Mouse (Mus musculus) layer of hippocampus, postnatal 10 days (tissue): Measurements from ENCODE around the gene Wfdc15a. TPM values are rescaled to one million over a fixed set of nuclear protein-coding genes. Genes with fewer than 3 reads are reported as not detected.

ENCODE experiments used
- DNase-seq, 2 experiments: peaks; one replicate each; pipeline ENCODE4 v3.0.0; 2021; ENCODE audit warnings: low spot score in 2 of 2
- total RNA-seq, 2 experiments: library from RNA; stranded (reverse); gene quantifications; 2 replicates each; pipeline ENCODE4 v1.2.3; 2021

Wfdc15a gene
- total RNA-seq, 2 experiments from 2014 or later = not detected

DNA sequence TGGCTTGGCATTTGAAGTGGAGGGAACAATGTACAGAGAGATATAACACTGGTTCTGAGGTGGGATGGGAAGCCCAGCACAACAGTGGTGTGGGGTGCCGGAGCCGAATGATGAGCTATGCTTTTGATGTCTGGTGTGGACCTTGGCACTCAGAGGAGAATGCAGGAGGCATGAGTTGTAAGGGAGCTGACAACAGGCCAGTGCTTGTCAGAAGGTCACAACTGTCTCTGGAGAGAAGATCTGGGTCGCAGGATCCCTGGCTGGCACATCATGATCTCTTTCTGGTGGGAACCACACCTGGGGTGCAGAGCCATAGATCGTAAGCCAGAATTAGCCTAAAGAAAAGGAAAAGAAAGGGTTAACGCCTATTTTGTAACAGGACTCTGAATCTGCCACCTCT lies 22.1 kb downstream of the Wfdc15a start:
- DNase-seq = no peak

DNA sequence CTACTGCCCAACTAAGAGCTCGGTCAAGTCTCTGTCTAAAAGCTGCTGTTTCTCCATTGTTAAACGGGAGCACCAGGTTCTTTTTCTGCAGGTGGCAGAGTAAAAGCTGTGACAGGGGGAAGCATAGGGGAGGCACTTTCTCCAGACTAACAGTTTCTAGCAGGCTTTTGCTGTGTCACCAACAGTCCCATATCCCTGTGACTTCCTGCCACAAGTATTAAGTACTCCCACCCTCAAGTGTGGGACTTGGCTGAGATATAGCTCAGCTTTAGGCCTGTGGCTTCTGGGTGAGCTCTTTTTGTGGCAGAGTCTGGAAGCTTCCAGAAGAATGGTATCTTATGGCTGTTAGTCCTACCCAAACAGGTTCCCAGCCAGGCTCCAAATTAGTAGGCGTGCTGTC lies 24.1 kb downstream of the Wfdc15a start:
- no peak for DNase-seq

DNA sequence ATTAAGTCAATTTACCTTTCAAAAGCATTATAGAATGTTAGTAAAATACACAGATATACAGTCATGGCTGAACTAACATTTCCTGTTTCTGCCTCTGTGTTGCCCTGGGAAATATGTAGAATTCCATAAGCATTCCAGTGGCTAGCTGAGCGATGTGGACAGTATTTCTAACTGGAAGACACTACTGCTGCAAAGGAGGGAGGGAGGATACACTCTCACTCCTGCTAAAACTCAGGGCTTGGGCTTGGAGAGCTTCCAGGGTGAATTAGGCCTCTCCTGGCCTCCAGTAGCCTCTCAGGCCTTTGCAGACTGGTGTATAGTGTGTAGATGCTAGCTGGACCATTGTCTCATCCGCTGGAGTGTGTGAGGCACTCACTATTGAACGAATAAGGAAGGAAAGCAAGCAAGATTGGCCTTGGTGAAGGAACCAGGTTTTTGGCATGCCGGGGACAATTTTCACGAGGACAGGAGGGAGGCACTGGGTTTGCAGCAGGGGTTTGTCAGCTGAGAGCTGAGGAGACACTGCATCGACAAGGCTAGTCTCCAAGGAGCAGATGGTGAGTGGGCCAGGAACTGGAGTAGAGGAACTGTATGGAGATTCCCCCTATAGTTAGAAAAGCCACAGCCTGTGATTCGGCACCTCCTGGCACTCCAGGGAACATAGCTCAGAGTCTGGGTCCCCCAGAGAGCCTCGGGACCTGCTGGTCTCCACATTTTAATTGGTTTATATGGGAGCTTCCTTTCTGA lies 25.1 kb downstream of the Wfdc15a start:
- peak; percentile 29 to 43 for DNase-seq

- no peak for DNase-seq
Observed at GRCm38 (mm10) chr2:164173394-164173793, 26.5 kb downstream of the Wfdc15a start.

GRCm38 (mm10) chr2:164170902-164171301 lies 29.0 kb downstream of the Wfdc15a start, which contains the start of gene Kcns1:
TSS of gene Kcns1 (minus strand) at chr2:164171113.
- DNase-seq = no peak

- DNase-seq = no peak
Observed at GRCm38 (mm10) chr2:164170326-164170725, 29.6 kb downstream of the Wfdc15a start.

DNA sequence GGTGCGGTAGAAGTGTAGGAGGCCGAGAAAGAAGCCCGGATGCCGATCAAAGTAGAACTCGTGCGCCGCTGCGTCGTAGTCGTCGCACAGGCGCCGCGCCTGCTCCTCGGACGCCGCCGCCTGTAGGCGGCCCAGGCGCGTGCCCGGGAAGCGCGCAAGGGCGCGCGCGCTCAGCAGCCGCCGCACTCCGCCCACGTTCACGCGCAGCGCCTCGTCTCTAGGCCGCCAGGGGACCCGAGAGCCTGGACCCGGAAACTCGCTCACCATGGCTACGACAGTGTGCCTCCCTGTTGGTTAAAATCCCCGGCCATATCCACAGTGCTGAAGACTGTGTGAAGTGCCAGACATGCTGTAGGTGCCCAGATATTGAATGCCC lies 31.4 kb downstream of the Wfdc15a start:
- peak in 1 of 2 experiments; percentile 45 for DNase-seq

GRCm38 (mm10) chr2:164167752-164168570 lies 32.0 kb downstream of the Wfdc15a start:
- peak; percentile 31 to 46 for DNase-seq

DNA sequence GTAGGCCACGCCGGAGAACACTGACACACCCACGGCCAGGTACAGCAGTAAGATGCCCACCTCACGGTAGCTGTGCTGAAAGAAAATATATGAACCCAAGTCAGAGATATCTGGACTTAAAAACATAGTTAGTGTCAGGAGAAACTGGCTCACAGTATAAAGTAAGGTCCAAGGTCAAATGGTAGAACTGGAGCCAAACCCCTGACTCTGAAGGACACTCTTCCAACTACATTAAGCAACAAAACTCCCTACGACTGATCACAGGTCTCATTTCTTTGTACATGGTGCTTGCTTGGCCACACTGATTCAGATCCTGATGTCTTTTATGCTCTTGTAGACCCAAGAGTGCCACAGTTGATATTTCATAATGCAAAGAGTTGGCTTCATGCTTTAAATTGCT lies 35.0 kb downstream of the Wfdc15a start:
- no peak for DNase-seq

DNA sequence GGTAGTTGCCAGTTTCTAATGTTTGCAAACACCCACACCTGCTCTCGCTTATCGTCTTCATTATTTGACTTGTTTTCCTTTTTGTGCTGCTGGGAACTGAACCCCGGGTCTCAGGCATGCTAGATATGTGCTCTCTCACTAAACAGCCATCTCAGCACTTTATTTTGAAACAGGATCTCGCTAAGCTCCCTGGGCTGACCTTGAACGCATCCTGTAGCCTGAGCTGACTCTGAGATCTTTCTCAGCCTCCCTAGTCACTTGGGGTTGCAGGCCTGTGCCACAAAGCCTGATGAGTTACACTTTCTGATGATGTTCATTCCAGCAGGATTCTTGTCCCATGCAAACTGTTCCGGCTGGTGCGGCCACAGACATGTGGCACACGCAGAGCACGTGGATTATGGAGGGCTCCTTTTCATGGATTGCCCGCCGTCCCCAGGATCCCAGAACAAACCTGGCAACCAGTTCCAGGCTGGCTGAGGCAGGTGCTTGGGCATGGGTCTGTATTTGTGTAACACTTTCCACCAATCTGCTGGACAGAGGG lies 38.3 kb downstream of the Wfdc15a start:
- DNase-seq = no peak

DNA sequence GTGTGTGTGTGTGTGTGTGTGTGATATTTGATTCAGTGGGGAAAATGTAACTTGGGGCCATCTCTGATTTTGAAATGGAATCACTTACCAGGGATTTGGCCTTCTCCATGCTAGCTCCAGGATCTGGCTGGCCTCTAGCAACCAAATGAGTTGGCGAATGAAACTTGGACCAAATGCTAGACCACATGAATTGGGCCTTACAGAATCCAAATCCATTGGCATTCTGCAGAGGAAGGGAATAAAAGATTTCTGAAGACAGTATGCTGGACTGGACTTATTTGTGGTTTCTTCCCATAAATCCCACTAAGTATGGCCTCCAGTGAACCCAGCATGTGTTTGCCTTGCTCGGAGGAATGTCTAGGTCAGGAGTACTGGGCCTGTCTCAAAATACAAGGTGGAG lies 41.1 kb downstream of the Wfdc15a start:
- DNase-seq = no peak

- DNase-seq = no peak
Observed at GRCm38 (mm10) chr2:164156158-164156557, 43.8 kb downstream of the Wfdc15a start.

DNA sequence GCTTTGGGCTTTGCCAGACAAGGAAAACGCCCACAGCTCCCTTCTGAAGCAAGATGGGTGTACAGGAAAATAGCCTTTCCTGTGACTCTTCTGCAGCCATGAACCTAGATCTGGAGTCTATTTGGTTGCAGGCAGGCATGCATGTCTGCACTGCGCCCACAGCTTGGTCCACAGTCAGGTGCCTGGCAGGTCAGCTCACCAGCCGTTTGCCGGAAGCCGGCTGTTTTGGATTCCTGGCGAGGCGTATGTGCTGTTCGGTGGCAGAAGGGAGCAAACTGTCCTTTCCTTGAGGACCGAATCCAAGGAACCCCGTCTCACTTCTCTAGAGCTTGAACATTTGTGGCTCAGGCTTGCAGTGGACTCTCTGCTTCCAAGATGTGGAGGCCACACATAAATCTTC lies 45.9 kb downstream of the Wfdc15a start:
- DNase-seq = no peak

DNA sequence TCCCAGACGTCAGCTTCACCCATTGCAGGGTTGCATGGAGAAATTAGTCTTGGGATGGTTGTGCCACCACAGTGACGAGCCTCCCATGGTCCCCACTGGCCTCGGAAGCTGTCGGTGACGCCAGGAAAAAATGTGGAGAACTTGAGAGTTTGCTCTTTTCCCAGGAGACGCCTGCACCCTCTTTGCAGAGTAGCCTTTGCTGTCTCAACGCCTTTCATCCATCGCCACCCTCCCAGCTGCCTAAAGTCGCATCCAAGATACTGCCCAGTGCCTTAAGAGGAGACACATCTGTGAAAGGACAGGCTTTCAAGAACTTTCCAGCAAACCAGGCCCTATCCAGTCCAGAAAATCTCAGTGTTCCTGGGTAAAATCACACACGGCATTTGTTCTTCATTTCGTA lies 47.6 kb downstream of the Wfdc15a start:
- no peak for DNase-seq

DNA sequence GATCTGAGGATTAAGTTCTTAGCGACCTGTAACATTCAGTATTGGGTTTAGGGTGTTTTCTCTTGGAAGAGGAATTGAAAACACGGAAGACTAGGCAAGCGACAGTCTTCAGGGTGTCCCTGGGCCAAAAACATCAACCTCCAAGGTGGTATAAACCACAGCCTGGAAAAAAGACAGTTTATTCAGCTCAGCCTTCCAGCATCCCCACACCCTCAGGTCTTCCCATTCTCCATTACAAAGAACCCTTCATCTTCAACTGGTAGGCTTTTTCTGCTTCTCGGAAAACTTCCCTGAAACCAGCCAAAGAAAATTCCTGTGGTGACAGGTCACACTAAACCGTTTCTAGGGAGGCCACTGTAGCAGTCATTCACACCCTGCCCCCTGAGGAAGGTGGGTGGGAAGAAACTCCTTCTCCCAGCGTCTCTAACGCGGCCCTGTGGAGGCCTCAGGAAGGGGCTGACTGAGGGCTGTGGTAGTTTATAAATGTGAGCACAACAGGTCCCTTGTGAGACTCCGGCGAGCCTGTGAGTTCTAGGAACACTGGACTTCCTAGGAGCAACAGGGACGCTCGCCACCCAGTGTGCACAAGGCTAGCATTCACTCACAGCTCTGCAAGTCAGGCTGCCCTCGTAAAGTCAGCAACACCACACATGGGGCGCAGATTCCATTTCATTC lies 49.7 kb downstream of the Wfdc15a start:
- DNase-seq = no peak

Other genes starting within 250 kb of the Wfdc15a start
- gene Ywhab, start 205.2 kb downstream of the Wfdc15a start, total RNA-seq = 100 to 1,000 TPM; 562 to 599 TPM
- 1 to 10 TPM; 1.7 TPM for gene Pabpc1l, start 174.7 kb downstream of the Wfdc15a start, total RNA-seq
- 10 to 100 TPM; 36.7 to 41.4 TPM for gene Stk4, start 129.8 kb downstream of the Wfdc15a start, total RNA-seq
- gene Tomm34, start 129.0 kb downstream of the Wfdc15a start, total RNA-seq = 10 to 100 TPM; 41.8 to 43.6 TPM
- 1 to 10 TPM; 6.5 to 7.7 TPM for gene Kcns1, start 29.0 kb downstream of the Wfdc15a start, total RNA-seq
- not detected for gene Wfdc5, start 17.4 kb downstream of the Wfdc15a start, total RNA-seq
- gene Wfdc12, start 9.5 kb downstream of the Wfdc15a start, total RNA-seq = not detected
- not detected for gene Wfdc15b, start 21.5 kb upstream of the Wfdc15a start, total RNA-seq
- gene Svs2, start 38.3 kb upstream of the Wfdc15a start, total RNA-seq = not detected
- gene Svs3b, start 56.5 kb upstream of the Wfdc15a start, total RNA-seq = not detected
- gene Svs4, start 78.3 kb upstream of the Wfdc15a start, total RNA-seq = not detected
- not detected for gene Svs3a, start 89.1 kb upstream of the Wfdc15a start, total RNA-seq
- not detected for gene Svs6, start 116.6 kb upstream of the Wfdc15a start, total RNA-seq
- not detected for gene Svs5, start 132.6 kb upstream of the Wfdc15a start, total RNA-seq
- 1 to 10 TPM; 1.0 to 1.4 TPM for gene Slpi, start 189.0 kb upstream of the Wfdc15a start, total RNA-seq
- gene Rbpjl, start 203.0 kb upstream of the Wfdc15a start, total RNA-seq = under 1 TPM; 0.38 to 0.48 TPM
- 10 to 100 TPM; 20.4 to 25.9 TPM for gene Matn4, start 205.0 kb upstream of the Wfdc15a start, total RNA-seq
- 10 to 100 TPM; 74.2 to 83.4 TPM for gene Sdc4, start 243.8 kb upstream of the Wfdc15a start, total RNA-seq